Mouse (Mus musculus): ENCODE data around the gene Ctrb1. TPM values are rescaled to one million over a fixed set of nuclear protein-coding genes. Genes with fewer than 3 reads are reported as not detected.
A peak's percentile ranks its signal among the peaks of the same experiment; 100 is the strongest.

The Ctrb1 gene
- 1.2 TPM in 1 of 2 replicates, not detected in the other for polyA plus RNA-seq (2015; fragmentation: Nextera tagmentation; extraction: Ambion mirVana)

- no peak for ATAC-seq (ENCODE audit: insufficient number of reproducible peaks, insufficient read depth, low FRiP score, low TSS enrichment, low read depth)
- H3K9me3 ChIP-seq = 0 out of 2 replicates have a peak, but pooled peaks cover under 1% of the 10 kb centered on the region
- 76% methylated on average over 2 of the region's 2 CpGs for WGBS
These were observed at the start of gene Ctrb1 for GRCm38 (mm10) chr8:111690960-111691445. Gene Ctrb1, minus strand, starts transcription at chr8:111691010.

GRCm38 (mm10) chr8:111740301-111740711 is 49.5 kb upstream of the Ctrb1 start:
- WGBS = 81% methylated on average over 7 of the region's 7 CpGs
- Histone ChIP-seq H3K36me3 (0 out of 2 replicates have a peak, but pooled peaks cover 3% of the 10 kb centered on the region), H3K4me1 (peaks cover 82% of the 10 kb centered on the region), H3K4me2 (no peak overlapping the region), H3K4me3 (no peak overlapping the region), H3K27me3 (no peaks in the 10 kb centered on the region), H3K27ac (no peak overlapping the region), H3K9me3 (no peaks in the 10 kb centered on the region), H3K9ac (0 out of 2 replicates have a peak overlapping the region, but pooled peaks have one; percentile 7)
- no peak for ATAC-seq (ENCODE audit: insufficient number of reproducible peaks, insufficient read depth, low FRiP score, low TSS enrichment, low read depth)

More at GRCm38 (mm10) chr8:111690960-111691445, at the start of gene Ctrb1:
- no peak within 1 kb of the TSS for H3K4me2 ChIP-seq
- H3K27me3 ChIP-seq = no peaks in the 10 kb centered on the region
- H3K27ac ChIP-seq = no peak within 1 kb of the TSS
- no peaks in the 10 kb centered on the region for H3K36me3 ChIP-seq
- H3K4me3 ChIP-seq = no peak within 1 kb of the TSS
- no peak within 1 kb of the TSS for H3K9ac ChIP-seq
- no peaks in the 10 kb centered on the region for H3K4me1 ChIP-seq

DNA sequence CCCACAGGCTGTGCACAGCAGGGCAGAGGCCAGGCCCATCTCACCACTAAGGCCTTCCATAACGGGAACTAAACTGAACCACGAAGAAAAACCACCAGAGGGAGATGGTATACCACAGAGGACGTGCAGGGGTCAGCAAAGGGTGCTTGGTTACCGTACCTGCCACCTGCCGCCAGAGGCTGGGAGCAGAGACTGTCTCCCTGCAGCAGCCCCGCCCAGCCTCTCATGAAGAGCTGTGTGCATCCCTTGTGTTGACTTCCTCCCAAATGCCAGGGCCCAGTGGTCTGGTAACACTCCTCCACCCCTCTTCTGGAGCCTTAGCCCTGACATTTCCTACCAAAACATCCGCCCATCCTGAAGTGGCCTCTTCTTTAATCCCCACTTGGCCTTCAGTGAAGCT is 48.8 kb upstream of the Ctrb1 start:
- no peaks in the 10 kb centered on the region for H3K27me3 ChIP-seq
- H3K4me2 ChIP-seq = no peak overlapping the region
- 0 out of 2 replicates have a peak, but pooled peaks cover 3% of the 10 kb centered on the region for H3K36me3 ChIP-seq
- no peak overlapping the region for H3K27ac ChIP-seq
- no peak for ATAC-seq (ENCODE audit: insufficient number of reproducible peaks, insufficient read depth, low FRiP score, low TSS enrichment, low read depth)
- no peak overlapping the region for H3K9ac ChIP-seq
- H3K4me3 ChIP-seq = no peak overlapping the region
- peaks cover 85% of the 10 kb centered on the region for H3K4me1 ChIP-seq
- no peaks in the 10 kb centered on the region for H3K9me3 ChIP-seq
- 48% methylated on average over 7 of the region's 7 CpGs for WGBS

GRCm38 (mm10) chr8:111738867-111739266 is 48.1 kb upstream of the Ctrb1 start:
- 0 out of 2 replicates have a peak, but pooled peaks cover 3% of the 10 kb centered on the region for H3K36me3 ChIP-seq
- no peak for ATAC-seq (ENCODE audit: insufficient number of reproducible peaks, insufficient read depth, low FRiP score, low TSS enrichment, low read depth)
- H3K4me2 ChIP-seq = no peak overlapping the region
- 55% methylated on average over 6 of the region's 6 CpGs for WGBS
- H3K27me3 ChIP-seq = no peaks in the 10 kb centered on the region
- H3K9me3 ChIP-seq = no peaks in the 10 kb centered on the region
- no peak overlapping the region for H3K27ac ChIP-seq
- H3K4me3 ChIP-seq = no peak overlapping the region
- H3K9ac ChIP-seq = peak overlapping the region; percentile 11; the same call in 1 of the 2 replicates
- H3K4me1 ChIP-seq = peaks cover 85% of the 10 kb centered on the region

- peak overlapping the region; percentile 39; the same call in 1 of the 2 replicates for H3K27ac ChIP-seq
These were observed 45.5 kb upstream of the Ctrb1 start for GRCm38 (mm10) chr8:111736321-111736720.

GRCm38 (mm10) chr8:111735791-111736190 is 45.0 kb upstream of the Ctrb1 start:
- ATAC-seq (ENCODE audit: insufficient number of reproducible peaks, insufficient read depth, low FRiP score, low TSS enrichment, low read depth) = no peak
- H3K27me3 ChIP-seq = no peaks in the 10 kb centered on the region
- H3K4me3 ChIP-seq = no peak overlapping the region
- no peak overlapping the region for H3K4me2 ChIP-seq
- no peaks in the 10 kb centered on the region for H3K9me3 ChIP-seq
- H3K27ac ChIP-seq = no peak overlapping the region
- WGBS = 71% methylated on average over 4 of the region's 4 CpGs
- peak overlapping the region; percentile 23; the same call in 1 of the 2 replicates for H3K9ac ChIP-seq
- H3K4me1 ChIP-seq = peaks cover 86% of the 10 kb centered on the region
- H3K36me3 ChIP-seq = 0 out of 2 replicates have a peak, but pooled peaks cover 3% of the 10 kb centered on the region

More at GRCm38 (mm10) chr8:111736321-111736720, 45.5 kb upstream of the Ctrb1 start:
- peaks cover 86% of the 10 kb centered on the region for H3K4me1 ChIP-seq
- whole genome bisulfite sequencing = 54% methylated on average over 7 of the region's 7 CpGs
- no peak overlapping the region for H3K9ac ChIP-seq
- no peaks in the 10 kb centered on the region for H3K9me3 ChIP-seq
- H3K4me3 ChIP-seq = no peak overlapping the region
- no peak for ATAC-seq (ENCODE audit: insufficient number of reproducible peaks, insufficient read depth, low FRiP score, low TSS enrichment, low read depth)
- no peaks in the 10 kb centered on the region for H3K27me3 ChIP-seq
- no peak overlapping the region for H3K4me2 ChIP-seq
- H3K36me3 ChIP-seq = 0 out of 2 replicates have a peak, but pooled peaks cover 3% of the 10 kb centered on the region

DNA sequence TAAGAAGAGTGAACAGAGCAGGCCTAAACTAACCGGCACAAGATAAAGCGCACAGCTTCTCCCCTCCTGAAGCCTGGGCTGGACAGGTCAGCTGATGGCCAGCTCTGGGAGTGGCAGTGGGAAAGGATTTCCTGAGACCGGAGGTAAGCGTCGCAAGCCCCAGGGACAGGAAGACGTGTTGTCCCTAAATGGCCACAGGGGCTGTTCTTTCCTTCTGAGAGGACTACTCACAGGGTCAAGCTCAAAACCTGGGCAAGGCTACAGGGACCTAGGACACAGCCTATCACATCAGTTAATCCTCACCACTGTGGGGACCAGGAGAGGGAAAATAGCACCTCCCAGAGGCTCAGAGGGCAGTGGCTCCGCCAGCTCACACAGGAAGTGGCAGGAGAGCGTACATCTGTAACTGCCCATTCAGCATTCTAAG is 44.5 kb upstream of the Ctrb1 start:
- Histone ChIP-seq H3K27me3 (no peaks in the 10 kb centered on the region), H3K9me3 (no peaks in the 10 kb centered on the region), H3K9ac (peak overlapping the region; percentile 23; the same call in 1 of the 2 replicates), H3K4me1 (peaks cover 86% of the 10 kb centered on the region), H3K36me3 (0 out of 2 replicates have a peak, but pooled peaks cover 3% of the 10 kb centered on the region), H3K4me2 (0 out of 2 replicates have a peak overlapping the region, but pooled peaks have one; percentile 5), H3K4me3 (no peak overlapping the region), H3K27ac (peak overlapping the region; percentile 80; the same call in 1 of the 2 replicates)
- ATAC-seq (ENCODE audit: insufficient number of reproducible peaks, insufficient read depth, low FRiP score, low TSS enrichment, low read depth) = no peak
- 50% methylated on average over 8 of the region's 8 CpGs for WGBS

- H3K4me1 ChIP-seq = peaks cover 85% of the 10 kb centered on the region
- WGBS = 46% methylated on average over 6 of the region's 6 CpGs
- peak overlapping the region; percentile 74 for H3K4me2 ChIP-seq
- no peak overlapping the region for H3K4me3 ChIP-seq
- peak overlapping the region; percentile 80 for H3K27ac ChIP-seq
- no peak for ATAC-seq (ENCODE audit: insufficient number of reproducible peaks, insufficient read depth, low FRiP score, low TSS enrichment, low read depth)
- H3K9me3 ChIP-seq = no peaks in the 10 kb centered on the region
- H3K27me3 ChIP-seq = no peaks in the 10 kb centered on the region
- 0 out of 2 replicates have a peak, but pooled peaks cover 3% of the 10 kb centered on the region for H3K36me3 ChIP-seq
- H3K9ac ChIP-seq = peak overlapping the region; percentile 85; the same call in 1 of the 2 replicates
These were observed 43.6 kb upstream of the Ctrb1 start for GRCm38 (mm10) chr8:111734244-111734960.

GRCm38 (mm10) chr8:111733581-111734243 is 42.9 kb upstream of the Ctrb1 start:
- Histone ChIP-seq H3K4me1 (peaks cover 80% of the 10 kb centered on the region), H3K4me3 (no peak overlapping the region), H3K36me3 (0 out of 2 replicates have a peak, but pooled peaks cover 3% of the 10 kb centered on the region), H3K27ac (peak overlapping the region; percentile 80), H3K9me3 (no peaks in the 10 kb centered on the region), H3K27me3 (no peaks in the 10 kb centered on the region), H3K9ac (peak overlapping the region; percentile 85), H3K4me2 (peak overlapping the region; percentile 74)
- no peak for ATAC-seq (ENCODE audit: insufficient number of reproducible peaks, insufficient read depth, low FRiP score, low TSS enrichment, low read depth)
- WGBS = 4% methylated on average over 5 of the region's 5 CpGs

- 18% methylated on average over 10 of the region's 10 CpGs for WGBS
These were observed 41.7 kb upstream of the Ctrb1 start for GRCm38 (mm10) chr8:111732406-111733085.

GRCm38 (mm10) chr8:111732004-111732403 is 41.2 kb upstream of the Ctrb1 start:
- Histone ChIP-seq H3K9ac (peak overlapping the region; percentile 85), H3K4me2 (peak overlapping the region; percentile 74), H3K4me3 (peak overlapping the region; percentile 74), H3K27me3 (no peaks in the 10 kb centered on the region), H3K27ac (peak overlapping the region; percentile 80), H3K36me3 (0 out of 2 replicates have a peak, but pooled peaks cover under 1% of the 10 kb centered on the region), H3K4me1 (peaks cover 83% of the 10 kb centered on the region), H3K9me3 (no peaks in the 10 kb centered on the region)
- ATAC-seq (ENCODE audit: insufficient number of reproducible peaks, insufficient read depth, low FRiP score, low TSS enrichment, low read depth) = peak; percentile 87
- under 1% methylated on average over 38 of the region's 41 CpGs for WGBS

More at GRCm38 (mm10) chr8:111732406-111733085, 41.7 kb upstream of the Ctrb1 start:
- ATAC-seq (ENCODE audit: insufficient number of reproducible peaks, insufficient read depth, low FRiP score, low TSS enrichment, low read depth) = no peak
- Histone ChIP-seq H3K36me3 (0 out of 2 replicates have a peak, but pooled peaks cover 3% of the 10 kb centered on the region), H3K9me3 (no peaks in the 10 kb centered on the region), H3K4me1 (peaks cover 84% of the 10 kb centered on the region), H3K9ac (peak overlapping the region; percentile 85), H3K4me3 (peak overlapping the region; percentile 74), H3K4me2 (peak overlapping the region; percentile 74), H3K27ac (peak overlapping the region; percentile 80), H3K27me3 (no peaks in the 10 kb centered on the region)

Measured in embryonic facial prominence, embryonic 13.5 days (tissue).